Mouse (Mus musculus) cortical plate, adult 2 months (tissue): Measurements from ENCODE around the gene 1700061G19Rik. TPM values are rescaled to one million over a fixed set of nuclear protein-coding genes. Genes with fewer than 3 reads are reported as not detected.
A peak's percentile ranks its signal among the peaks of the same experiment; 100 is the strongest.

Experiments used
- H3K27ac ChIP-seq: fragments of 200-500 bp; 2 replicates; pipeline ENCODE4 v1.5.1; 2012; ENCODE audit warnings: low read length, control low read depth, inconsistent platforms; ENCODE audit not compliant: insufficient read depth
- H3K4me1 ChIP-seq: fragments of 200-500 bp; 2 replicates; pipeline ENCODE4 v1.6.1; 2011; ENCODE audit warnings: low read length; ENCODE audit not compliant: control insufficient read depth, insufficient read depth
- H3K4me3 ChIP-seq: fragments of 200-500 bp; 2 replicates; pipeline ENCODE4 v1.5.1; 2011; ENCODE audit warnings: mild to moderate bottlenecking, low read length, control low read depth; ENCODE audit not compliant: insufficient read depth
- CTCF ChIP-seq: fragments of 200-500 bp; IDR thresholded peaks from 2 replicates; pipeline ENCODE4 v1.5.1; 2011; ENCODE audit warnings: mild to moderate bottlenecking, control low read depth, low read length; ENCODE audit not compliant: insufficient read depth; ENCODE audit errors: extremely low read depth
- POLR2A ChIP-seq: fragments of 200-500 bp; IDR thresholded peaks from 2 replicates; pipeline ENCODE4 v1.6.1; 2011; ENCODE audit warnings: mild to moderate bottlenecking, low read length, control low read depth; ENCODE audit not compliant: insufficient read depth; ENCODE audit errors: extremely low read depth
- polyA plus RNA-seq: library from polyadenylated mRNA; depleted of rRNA; stranded (reverse); fragments of >200 nt; gene quantifications from 2 replicates; pipeline ENCODE4 v1.2.3, GENCODE M21; 2012; rRNA removed

Gene 1700061G19Rik
- polyA plus RNA-seq: 0.06 and 0.09 TPM in 2 replicates

DNA sequence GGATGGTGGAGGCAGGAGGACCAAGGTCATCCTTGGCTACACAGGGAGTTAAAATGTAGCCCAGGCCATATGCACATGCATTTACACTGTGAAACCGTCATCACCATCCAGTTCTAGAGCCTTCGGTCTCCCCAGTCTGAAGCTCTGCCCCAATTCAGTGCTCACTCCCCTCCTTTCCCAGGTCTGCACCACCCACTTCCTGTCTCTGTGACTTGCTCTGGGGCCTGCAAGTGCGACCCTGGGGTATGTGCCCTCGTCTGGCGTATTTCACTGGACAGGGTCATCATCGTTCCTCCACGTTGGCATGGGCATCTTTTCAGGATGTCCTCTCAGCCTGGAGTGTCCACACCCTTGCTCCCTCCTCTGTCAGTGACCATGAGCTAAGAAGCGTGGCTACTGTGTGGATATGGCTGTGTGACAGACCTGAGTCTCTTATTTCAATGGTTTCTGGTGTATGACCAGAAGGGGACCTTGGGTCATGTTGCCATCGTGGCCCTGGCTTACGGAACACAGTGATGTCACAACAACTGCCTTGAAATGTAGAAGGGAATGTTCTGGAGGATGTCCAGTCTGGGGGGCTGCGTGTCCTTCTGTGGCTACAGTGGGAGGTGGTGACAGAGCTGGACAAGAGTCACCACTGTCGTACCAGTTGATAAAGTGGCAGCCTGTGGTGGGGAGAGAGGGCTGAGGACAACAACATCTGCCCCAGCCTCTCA, at the start of gene 1700061G19Rik:
TSS of gene 1700061G19Rik (plus strand) at position 542 of the 716 bp plus-strand sequence.
- no peak for TF ChIP-seq POLR2A
- no peak for TF ChIP-seq CTCF
- no peak within 1 kb of the TSS for H3K27ac ChIP-seq
- no peaks in the 10 kb centered on the region for H3K4me1 ChIP-seq
- H3K4me3 ChIP-seq: no peak within 1 kb of the TSS

DNA sequence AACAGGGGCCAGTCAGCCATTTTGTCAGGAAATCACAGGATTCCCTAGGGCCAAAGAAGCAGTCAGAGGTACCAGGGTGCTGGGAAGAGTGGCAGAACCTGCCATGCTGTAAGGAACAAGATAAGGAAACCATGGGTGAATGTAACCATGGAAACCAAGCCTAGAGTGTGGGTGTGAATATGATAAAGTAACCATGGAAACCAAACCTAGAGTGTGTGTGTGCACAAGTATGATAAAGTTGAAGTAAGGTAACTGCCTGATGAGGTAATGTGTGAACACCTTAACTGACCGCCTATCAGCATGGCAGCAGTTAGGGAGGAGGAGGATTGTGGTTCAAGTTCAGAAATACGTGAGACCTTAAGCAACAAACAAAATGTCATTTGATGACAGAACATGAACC, 48.6 kb upstream of the 1700061G19Rik start:
- no peak overlapping the region for H3K4me3 ChIP-seq
- peaks cover 3% of the 10 kb centered on the region; the same call in 1 of the 2 replicates for H3K4me1 ChIP-seq
- H3K27ac ChIP-seq: no peak overlapping the region
- TF ChIP-seq CTCF (no peak), POLR2A (no peak)

DNA sequence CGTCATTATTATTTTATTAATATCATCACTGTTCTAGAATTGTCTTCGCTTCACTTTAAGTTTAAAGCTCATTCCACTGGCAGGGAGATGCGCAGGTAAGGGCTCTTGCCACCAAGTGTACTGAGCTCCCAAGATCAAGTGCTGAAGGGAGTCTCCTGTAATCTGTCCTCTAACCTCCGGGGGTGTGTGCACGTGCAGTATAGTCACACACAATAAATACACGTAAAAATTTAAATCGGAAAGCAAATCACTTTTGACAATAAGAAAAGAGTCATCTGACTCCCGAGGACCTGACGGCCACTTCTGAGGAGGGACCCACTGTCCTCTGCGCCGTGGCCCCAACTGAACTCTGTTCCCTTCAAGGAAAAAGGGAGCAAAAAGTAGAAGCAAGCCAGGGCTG, 46.1 kb upstream of the 1700061G19Rik start:
- peak overlapping the region; percentile 31; the same call in 1 of the 2 replicates for H3K4me3 ChIP-seq
- no peak for TF ChIP-seq CTCF
- TF ChIP-seq POLR2A: no peak
- H3K4me1 ChIP-seq: peaks cover 3% of the 10 kb centered on the region; the same call in 1 of the 2 replicates
- no peak overlapping the region for H3K27ac ChIP-seq

DNA sequence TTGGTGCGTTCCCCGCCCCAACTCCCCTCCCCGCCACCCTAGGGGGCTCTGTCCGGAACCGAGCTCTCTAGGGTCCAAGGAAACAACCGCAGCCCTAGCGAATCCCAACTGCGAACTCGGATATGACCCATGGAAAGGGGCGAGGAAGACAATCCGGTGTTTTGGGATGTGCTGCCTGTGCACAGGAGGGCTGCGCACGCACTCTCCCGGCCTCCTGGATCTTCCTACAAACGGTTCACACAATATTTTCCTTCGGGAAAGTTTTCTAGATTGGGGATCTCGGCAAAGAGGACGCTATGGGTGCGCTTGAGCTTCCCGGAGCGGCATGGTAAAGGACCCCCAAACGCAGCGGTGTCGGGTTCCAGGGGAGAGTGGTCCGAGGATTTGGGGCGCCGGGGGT, 45.5 kb upstream of the 1700061G19Rik start:
- H3K4me3 ChIP-seq: peak overlapping the region; percentile 31; the same call in 1 of the 2 replicates
- peaks cover 3% of the 10 kb centered on the region; the same call in 1 of the 2 replicates for H3K4me1 ChIP-seq
- no peak overlapping the region for H3K27ac ChIP-seq
- TF ChIP-seq POLR2A (no peak), CTCF (no peak)

DNA sequence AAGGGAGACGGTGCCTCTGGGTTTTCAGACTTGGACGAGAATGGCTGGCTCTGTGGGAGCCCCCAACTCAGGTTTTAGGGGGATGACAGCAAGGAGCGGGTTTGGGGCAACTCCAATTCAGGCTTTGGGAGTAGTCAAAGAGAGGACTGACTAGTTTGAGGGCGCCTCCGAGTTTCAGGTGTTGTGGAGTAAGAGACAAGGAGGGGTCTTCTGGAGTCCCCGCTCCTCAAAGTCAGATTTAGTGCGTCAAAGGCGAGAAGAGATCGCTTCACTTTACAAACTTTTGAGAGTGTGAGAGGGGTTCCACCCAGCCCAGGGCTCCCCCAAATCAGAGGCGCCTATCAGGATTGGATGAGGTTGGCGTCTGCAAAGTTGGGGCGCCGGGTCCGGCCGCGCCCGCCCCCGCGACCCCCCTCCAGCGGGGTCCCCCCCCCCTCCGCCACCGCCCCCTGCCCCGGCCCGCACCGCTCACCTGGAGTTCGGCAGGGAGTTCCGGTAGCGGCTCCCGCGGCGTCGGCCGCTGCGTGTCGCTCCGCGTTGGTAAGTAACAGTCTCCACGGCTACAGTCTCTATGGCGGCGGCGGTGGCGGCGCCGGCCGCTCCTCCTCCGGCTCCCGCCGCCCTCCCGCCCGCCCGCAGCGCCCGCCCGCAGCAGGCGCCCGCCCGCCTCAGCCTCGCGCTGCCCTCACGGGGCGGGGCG, 44.7 kb upstream of the 1700061G19Rik start, which contains the start of gene Rfx2:
TSS of gene Rfx2 (minus strand) at position 603 of the 700 bp plus-strand sequence.
- Histone ChIP-seq H3K4me3 (peak within 1 kb of the TSS; percentile 31), H3K27ac (no peak within 1 kb of the TSS), H3K4me1 (peaks cover 3% of the 10 kb centered on the region; the same call in 1 of the 2 replicates)
- TF ChIP-seq CTCF: no peak
- TF ChIP-seq POLR2A: no peak

DNA sequence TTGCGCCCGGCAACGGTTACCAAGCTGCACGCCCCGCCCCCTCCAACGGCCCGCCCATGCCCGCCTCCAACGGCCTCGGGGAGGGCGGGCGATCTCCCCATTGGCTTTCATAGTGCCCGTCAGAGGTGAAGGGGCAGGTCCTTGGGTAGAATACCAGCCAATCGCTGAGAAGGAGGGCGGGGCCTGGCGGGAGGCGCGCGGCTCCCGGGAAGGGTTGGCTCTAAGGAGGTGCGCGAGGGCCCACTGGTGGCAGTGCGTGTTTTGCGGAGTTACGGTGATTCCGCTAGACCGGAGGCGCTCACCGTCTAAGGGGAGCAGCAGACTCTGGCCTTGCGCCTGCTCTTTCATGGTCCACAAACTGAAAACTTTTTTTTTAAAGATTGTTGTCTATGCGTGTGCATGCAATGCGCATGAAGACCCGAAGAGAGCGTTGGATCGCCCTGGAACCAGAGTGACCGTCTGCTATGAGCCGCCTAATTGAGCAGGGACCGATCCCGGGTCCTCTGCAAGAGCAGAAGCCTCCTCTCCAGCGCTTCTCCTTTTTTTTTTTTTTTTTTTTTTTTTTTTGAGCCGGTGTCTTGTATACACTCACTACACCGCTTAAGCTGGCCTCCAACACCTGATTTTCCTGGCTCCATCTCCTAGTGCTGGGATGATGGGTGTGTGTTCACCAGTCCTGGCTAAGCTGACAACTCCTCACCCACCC, 44.0 kb upstream of the 1700061G19Rik start:
- H3K4me1 ChIP-seq: peaks cover 3% of the 10 kb centered on the region; the same call in 1 of the 2 replicates
- TF ChIP-seq POLR2A (peak; percentile 33; the same call in 1 of the 2 replicates), CTCF (peak; percentile 19; the same call in 1 of the 2 replicates)

DNA sequence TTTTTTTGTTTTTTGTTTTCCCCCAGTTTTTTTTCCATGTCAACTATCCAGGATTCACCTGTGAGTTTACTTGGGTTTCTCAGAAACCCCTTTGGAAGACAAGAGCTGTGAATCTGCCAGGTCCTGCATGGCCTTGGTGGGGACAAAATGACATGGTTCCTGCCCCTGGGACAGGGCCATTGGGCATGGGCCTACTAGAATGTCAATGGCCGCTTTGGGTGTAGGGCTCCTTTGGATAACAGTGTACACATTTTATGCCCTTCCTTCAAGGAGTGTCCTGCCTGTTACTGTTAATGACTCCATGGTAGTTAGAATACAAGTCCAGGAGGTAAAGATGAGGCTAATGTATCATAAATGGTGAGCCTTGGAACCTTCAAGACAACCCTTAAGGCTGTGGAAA, 42.4 kb upstream of the 1700061G19Rik start:
- no peak for TF ChIP-seq POLR2A
- TF ChIP-seq CTCF: no peak

More for the DNA sequence above, 44.0 kb upstream of the 1700061G19Rik start:
- H3K27ac ChIP-seq: no peak overlapping the region
- H3K4me3 ChIP-seq: peak overlapping the region; percentile 31

DNA sequence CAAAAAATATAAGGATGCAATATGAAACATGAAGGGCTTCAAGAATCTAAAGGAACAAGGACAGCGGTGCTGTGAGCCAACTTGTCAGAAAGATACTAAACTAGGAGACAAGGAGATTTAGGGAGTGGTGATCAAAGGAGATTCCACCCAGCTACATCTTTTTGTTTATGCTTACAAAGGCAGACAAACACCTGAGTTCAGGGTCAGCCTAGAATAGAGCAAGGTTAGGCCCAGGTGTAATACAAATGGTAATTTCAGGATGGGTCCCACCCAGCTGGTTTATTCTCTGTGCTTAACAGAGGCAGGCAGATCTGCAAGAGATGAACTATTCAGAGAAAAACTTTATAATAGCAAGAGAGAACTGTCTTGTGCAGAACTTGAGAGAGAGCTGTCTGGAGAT, 41.9 kb upstream of the 1700061G19Rik start:
- no peak overlapping the region for H3K4me3 ChIP-seq
- no peak for TF ChIP-seq CTCF
- TF ChIP-seq POLR2A: no peak
- H3K4me1 ChIP-seq: no peaks in the 10 kb centered on the region
- no peak overlapping the region for H3K27ac ChIP-seq

More for the DNA sequence above, 42.4 kb upstream of the 1700061G19Rik start:
- Histone ChIP-seq H3K4me3 (no peak overlapping the region), H3K27ac (no peak overlapping the region), H3K4me1 (no peaks in the 10 kb centered on the region)

DNA sequence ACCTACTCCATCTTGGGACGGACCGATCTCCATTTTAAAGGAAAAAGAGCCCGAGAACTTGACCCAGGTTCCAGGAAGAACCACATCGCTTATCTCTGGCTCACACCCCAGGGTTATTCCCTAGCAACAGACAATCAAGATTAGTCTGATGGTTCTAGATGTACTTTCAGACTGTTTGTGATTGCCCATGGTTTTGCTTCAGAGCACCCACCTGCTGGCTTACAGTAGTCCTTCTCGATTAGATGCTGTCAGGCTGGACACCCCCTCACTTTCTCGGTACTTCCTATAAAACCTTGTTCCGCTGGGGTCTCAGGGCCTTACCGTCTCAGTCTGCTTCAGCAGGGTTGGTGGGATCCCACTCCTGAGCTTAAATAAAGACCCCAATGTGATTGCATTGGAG, 38.9 kb upstream of the 1700061G19Rik start:
- no peak overlapping the region for H3K4me3 ChIP-seq
- H3K27ac ChIP-seq: no peak overlapping the region
- no peak for TF ChIP-seq CTCF
- no peaks in the 10 kb centered on the region for H3K4me1 ChIP-seq
